Mouse (Mus musculus): Measurements from ENCODE around the gene Lsamp.

Lsamp gene

DNA sequence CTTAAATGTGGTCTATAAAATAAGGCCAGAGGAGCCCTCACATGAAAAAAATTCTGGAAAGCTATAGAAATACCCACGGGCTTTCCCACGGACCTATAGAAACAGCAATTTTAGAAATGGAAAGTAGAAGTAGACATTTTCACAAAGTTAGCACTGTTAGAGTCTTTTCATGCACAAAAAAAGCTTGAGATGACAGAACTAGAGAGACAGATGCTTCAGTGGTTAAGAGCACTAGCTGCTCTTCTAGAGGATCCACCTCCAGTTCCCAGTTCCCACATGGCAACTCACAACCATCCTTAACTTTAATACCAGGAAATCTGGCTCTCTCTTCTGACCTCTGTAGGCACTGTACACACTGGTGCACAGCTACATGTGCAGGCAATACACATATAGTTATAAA lies 2049.3 kb downstream of the Lsamp start:
- DNase-seq (ENCODE audit: low read depth, low spot score), result no peak

GRCm38 (mm10) chr16:42048138-42048537 lies 2064.0 kb downstream of the Lsamp start:
- DNase-seq (ENCODE audit: low read depth, low spot score), result no peak

DNA sequence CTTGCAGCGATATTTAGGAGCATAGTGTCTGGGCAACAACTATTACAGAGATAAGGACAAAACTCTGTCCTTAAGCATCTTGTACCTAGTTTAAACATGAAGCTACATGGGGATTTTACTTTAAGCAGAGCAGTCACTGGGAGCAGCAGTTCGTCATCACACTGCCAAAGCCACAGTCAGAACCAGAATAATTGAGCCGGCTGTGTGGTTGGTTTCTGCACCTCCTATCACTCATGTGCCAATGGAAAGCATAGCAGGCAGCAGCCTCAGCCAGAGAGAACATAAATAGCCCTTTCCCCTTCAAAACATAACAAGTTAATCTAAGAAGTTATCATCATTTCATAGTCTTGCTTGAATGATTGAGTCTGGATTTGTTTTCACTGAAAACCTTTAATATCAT lies 2075.8 kb downstream of the Lsamp start:
- no peak for DNase-seq (ENCODE audit: low read depth, low spot score)

GRCm38 (mm10) chr16:42074325-42074724 lies 2090.2 kb downstream of the Lsamp start:
- DNase-seq (ENCODE audit: low read depth, low spot score), result no peak

- DNase-seq (ENCODE audit: low read depth, low spot score), result no peak
Measured at GRCm38 (mm10) chr16:42079573-42079972, 2095.4 kb downstream of the Lsamp start.

- no peak for DNase-seq (ENCODE audit: low read depth, low spot score)
Measured at GRCm38 (mm10) chr16:42081611-42082010, 2097.4 kb downstream of the Lsamp start.

GRCm38 (mm10) chr16:42097510-42097909 lies 2113.3 kb downstream of the Lsamp start:
- no peak for DNase-seq (ENCODE audit: low read depth, low spot score)

DNA sequence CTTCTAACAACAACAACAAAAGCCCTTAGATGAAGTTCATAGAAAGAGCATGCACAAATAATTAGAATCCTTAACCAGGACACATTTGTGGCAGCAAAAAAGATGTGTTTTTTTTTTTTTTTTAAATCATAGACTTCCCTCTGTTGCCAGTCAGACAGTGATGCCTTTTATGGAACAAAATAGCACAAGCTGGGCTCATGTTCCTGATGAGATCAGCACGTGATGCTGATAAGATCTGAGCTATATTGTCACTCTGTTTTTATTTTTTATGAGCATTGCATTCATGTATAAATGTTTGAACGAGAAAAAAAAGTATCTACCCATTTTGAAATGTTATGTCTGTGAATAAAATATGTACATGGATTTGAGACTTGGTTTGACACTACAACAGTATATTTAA lies 2118.0 kb downstream of the Lsamp start:
- DNase-seq (ENCODE audit: low read depth, low spot score), result no peak

DNA sequence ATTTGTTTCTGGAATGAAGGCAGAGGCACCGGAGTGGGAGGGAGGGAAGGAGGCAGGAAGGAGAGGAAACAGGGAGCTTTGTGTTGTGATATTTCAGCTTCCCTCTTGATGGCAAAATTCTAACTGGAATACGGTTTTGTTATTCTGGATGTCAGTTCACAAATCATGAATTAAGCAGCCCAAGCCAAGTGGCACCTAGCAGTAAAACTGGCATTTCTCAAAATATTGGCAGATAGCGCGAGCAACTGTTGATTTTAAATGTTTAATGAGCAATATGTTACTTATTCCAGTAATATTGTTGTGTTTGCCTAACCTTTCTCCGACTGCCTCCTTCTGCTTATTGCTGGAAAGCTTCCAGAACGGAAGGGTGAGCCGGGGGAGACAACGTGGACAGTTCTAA lies 2118.5 kb downstream of the Lsamp start:
- DNase-seq (ENCODE audit: low read depth, low spot score), result no peak

DNA sequence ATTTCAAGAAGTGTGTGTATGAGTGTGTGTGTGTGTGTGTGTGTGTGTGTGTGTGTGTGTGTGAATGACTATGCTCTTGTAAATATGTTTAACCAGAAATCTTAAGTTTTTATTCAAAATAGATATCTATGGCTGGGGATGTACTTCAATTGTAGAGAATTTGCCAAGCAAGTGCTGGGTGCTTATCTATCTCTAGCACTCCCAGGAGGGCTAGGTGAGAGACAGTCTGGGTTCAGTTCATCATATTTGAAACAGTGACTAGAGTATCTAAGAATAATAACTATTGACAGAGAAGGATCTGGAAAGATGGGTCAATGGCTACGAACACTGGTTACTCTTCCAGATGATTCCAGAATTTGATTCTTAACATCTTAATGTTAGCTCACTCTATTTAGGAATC lies 2128.1 kb downstream of the Lsamp start:
- no peak for DNase-seq (ENCODE audit: low read depth, low spot score)

DNA sequence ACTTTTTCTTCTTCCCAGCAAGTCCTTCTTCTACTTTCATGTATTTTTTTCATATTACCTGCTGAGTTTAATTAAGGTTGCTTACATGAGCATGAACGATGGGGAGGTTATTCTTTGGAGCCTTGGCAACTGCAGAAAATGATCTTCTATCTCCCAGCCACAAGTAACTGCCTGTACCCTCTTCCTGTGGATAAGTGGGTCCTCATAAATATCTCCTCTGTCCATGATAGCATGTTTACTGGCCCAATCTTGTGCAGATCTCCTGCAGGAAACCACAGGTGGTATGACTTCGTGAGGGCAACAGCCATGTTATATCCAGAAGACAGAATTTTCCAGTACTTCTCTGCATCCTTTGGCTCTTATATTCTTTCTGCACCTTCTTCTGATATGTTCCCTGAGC lies 2129.1 kb downstream of the Lsamp start:
- no peak for DNase-seq (ENCODE audit: low read depth, low spot score)

GRCm38 (mm10) chr16:42121788-42122187 lies 2137.6 kb downstream of the Lsamp start:
- no peak for DNase-seq (ENCODE audit: low read depth, low spot score)

DNA sequence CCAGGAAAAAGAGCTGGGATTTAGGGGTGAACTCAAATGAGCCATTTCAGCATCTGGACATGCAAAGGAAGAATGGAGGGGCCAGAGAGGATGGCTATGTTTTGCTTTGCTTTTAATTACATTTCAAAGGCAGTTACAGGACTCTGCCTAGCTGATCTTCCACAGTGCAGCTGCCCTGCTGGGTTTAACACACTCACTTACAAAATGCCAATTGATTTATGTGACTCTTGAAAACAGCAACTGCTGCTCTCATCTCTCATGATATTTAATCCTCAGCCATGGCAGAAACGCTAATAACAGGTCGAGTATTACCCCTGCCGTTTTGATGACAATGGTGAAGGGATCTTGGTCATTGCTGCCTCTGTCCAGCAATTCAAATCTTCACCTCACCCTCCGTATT lies 2139.7 kb downstream of the Lsamp start:
- no peak for DNase-seq (ENCODE audit: low read depth, low spot score)

GRCm38 (mm10) chr16:42126061-42126460 lies 2141.9 kb downstream of the Lsamp start:
- no peak for DNase-seq (ENCODE audit: low read depth, low spot score)

GRCm38 (mm10) chr16:42147164-42147563 lies 2163.0 kb downstream of the Lsamp start:
- DNase-seq (ENCODE audit: low read depth, low spot score), result no peak

DNA sequence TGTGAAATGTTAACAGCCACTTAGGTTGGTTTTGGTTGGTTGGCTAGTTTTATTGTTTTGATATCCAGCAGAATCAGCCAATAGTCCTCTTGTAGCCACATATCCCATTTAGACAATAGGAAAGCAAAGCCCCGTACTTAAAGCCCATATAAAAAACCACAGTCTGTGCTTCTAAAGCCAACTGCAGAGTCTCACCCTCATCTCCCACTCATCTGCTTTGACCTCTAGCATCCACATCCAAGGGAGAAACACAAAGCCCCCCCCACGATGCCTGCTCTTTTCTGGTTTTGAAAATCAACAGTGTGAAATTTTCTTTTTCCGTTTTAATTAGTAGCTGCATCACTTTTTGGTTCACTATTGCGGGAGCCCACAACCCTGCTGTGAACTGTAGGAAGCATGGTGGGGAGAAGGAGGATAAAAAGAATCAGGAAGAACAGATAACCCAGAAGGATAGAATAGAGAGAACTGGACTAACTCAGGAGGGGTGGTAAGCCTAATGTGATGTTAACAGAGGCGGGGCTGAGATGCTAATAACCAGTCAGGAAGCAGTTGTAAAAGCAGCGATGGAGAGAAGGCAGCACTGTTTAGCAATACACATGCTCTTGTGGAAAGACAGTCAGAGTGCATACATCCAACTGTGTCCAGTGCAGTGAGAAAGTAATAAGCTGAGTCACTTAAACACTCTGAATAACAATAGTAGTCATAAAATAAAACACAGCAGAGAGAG lies 2165.2 kb downstream of the Lsamp start:
- no peak for DNase-seq (ENCODE audit: low read depth, low spot score)

DNA sequence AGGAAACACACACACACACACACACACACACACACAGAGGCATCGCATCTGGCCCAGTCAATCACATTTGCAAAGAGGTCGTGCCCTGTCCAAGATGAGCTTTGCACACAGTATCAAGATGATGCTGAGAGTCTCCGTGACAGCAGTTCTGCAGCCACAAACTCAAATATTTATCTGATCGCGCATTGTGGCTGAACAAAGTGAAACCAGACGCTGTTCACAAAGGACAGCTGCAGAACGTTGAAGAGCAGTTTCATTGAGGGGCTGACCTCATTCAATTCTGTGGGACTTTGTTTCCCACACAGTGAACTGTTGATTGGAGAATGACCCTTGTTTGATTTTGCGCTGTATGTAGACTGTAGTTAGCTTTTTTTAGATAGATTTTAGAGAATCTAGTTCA lies 2168.5 kb downstream of the Lsamp start:
- DNase-seq (ENCODE audit: low read depth, low spot score), result no peak

DNA sequence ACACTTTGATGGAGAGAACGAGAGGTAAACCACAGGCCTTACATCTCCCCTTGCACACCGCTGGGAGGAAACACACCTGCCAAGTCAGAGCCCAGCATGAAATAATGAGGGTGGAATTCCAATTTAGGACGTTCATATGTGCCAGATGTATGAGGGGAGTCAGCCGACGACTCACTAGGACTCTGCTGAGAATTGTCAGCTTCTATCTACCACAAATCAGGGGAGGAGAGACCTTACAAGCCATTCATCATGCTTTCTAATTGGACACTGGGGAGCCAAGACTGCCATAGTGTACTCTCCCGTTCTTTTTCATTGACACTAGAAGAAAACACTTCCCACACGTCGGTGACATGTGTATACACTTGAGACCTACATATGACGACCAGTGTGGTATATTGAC lies 2173.7 kb downstream of the Lsamp start:
- DNase-seq (ENCODE audit: low read depth, low spot score), result no peak

DNA sequence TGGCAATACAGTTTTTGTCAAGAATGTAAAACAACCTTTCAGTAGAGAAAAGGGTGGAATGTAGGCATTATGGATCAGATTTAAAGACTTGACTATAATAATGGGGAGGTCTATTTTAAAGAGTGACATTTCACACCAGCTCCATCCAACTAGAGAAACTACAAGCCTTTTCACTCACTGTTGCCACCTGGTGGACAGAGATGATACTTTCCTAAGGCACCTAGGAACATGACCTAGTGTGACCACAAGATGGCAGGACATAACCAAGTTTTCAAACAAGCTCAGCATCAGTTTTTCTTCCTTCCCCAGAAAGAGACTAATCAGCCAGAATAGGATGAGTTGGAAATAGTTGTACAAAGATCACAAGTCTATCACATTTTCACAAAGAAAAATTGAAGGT lies 2180.8 kb downstream of the Lsamp start:
- DNase-seq (ENCODE audit: low read depth, low spot score), result peak; percentile 78

GRCm38 (mm10) chr16:42168292-42168691 lies 2184.1 kb downstream of the Lsamp start:
- DNase-seq (ENCODE audit: low read depth, low spot score), result no peak

DNA sequence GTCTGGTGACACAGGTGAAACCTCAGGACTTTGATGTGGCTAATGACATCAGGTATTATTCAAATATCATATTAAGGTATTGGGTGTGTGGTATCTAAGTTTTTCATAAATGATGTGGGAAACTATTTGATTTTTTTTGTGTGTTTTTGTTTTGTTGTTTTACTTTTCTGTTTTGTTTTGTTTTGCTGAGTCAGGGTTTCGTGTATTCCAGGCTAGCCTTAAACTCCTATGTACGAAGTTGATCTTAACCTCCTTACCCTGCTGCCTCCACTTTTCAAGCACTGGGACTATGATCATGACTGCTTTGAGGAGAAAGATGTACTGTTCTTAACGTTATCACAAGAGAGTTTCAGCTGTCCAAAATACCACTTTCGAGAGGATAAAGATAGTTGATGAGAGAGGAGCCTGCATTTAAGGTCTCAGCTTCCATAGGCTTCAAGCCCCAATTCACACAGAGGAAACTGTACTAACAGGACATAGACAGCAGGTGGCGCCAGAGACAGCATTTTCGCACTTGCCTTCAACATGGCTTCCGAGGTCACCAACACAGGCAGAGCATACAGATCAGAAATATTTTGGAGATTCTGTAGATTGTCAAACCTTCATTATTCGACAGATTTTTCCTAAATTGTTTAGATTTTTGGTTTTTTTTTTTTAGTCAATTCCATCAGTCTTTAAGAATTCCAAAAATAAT lies 2185.4 kb downstream of the Lsamp start:
- peak; percentile 65 for DNase-seq (ENCODE audit: low read depth, low spot score)

- DNase-seq (ENCODE audit: low read depth, low spot score), result peak; percentile 57
Measured at GRCm38 (mm10) chr16:42172476-42172875, 2188.3 kb downstream of the Lsamp start.

GRCm38 (mm10) chr16:42178866-42179265 lies 2194.7 kb downstream of the Lsamp start:
- no peak for DNase-seq (ENCODE audit: low read depth, low spot score)

All from A20 (cell line).